Mouse (Mus musculus) hindbrain, postnatal 0 days (tissue): ENCODE data around the gene Phlpp1. TPM values are rescaled to one million over a fixed set of nuclear protein-coding genes. Genes with fewer than 3 reads are reported as not detected.

Experiments used
- ATAC-seq: fragments of 200-750 bp; cut with Nextera tagmentation; 2 replicates; pipeline ENCODE4 v1.8.0; 2017; ENCODE audit warnings: mild to moderate bottlenecking, moderate TSS enrichment, moderate library complexity
- DNase-seq: peaks from one replicate; pipeline ENCODE4 v3.0.0-alpha.2; 2015; ENCODE audit warnings: low spot score
- H3K27ac ChIP-seq: fragments of 300-500 bp; sonication (generic); 2 replicates; pipeline ENCODE4 v1.5.1; 2014; ENCODE audit warnings: mild to moderate bottlenecking
- H3K27me3 ChIP-seq: fragments of 300-500 bp; sonication (generic); 2 replicates; pipeline ENCODE4 v1.6.1; 2014; ENCODE audit warnings: low read length, mixed read lengths; ENCODE audit not compliant: insufficient read depth
- H3K36me3 ChIP-seq: fragments of 300-500 bp; sonication (generic); 2 replicates; pipeline ENCODE4 v1.6.1; 2014; ENCODE audit warnings: low read length, mixed read lengths; ENCODE audit not compliant: insufficient read depth
- H3K4me1 ChIP-seq: fragments of 300-500 bp; sonication (generic); 2 replicates; pipeline ENCODE4 v1.6.1; 2014; ENCODE audit warnings: antibody characterized with exemption, low read length, mixed read lengths; ENCODE audit not compliant: insufficient read depth
- H3K4me2 ChIP-seq: fragments of 300-500 bp; sonication (generic); 2 replicates; pipeline ENCODE4 v1.6.1; 2014; ENCODE audit warnings: low read depth, mild to moderate bottlenecking, low read length, moderate library complexity, mixed read lengths
- H3K4me3 ChIP-seq: fragments of 300-500 bp; sonication (generic); 2 replicates; pipeline ENCODE4 v1.5.1; 2014; ENCODE audit warnings: low read length
- H3K9ac ChIP-seq: fragments of 300-500 bp; sonication (generic); replicated peaks from 2 replicates; pipeline ENCODE4 v1.6.1; 2014; ENCODE audit warnings: mild to moderate bottlenecking, low read length, moderate library complexity, mixed read lengths
- H3K9me3 ChIP-seq: fragments of 300-500 bp; sonication (generic); 2 replicates; pipeline ENCODE4 v1.6.1; 2016; ENCODE audit warnings: low read length, mixed read lengths
- CTCF ChIP-seq: IDR thresholded peaks from 2 replicates; pipeline ENCODE4 v1.5.1; 2016; ENCODE audit warnings: antibody characterized with exemption, control low read depth, low read depth
- WGBS: fragments of 180-500 bp; shearing (Covaris S2); extraction: QIAGEN DNeasy Blood & Tissue Kit; methylation state at CpG from one replicate; pipeline ENCODE4 v1.1.7; 2014; 5-methylcytosine and 5-hydroxymethylcytosine counted together
- polyA plus RNA-seq: library from polyadenylated mRNA; unstranded; fragments of >200 nt; fragmentation: Nextera tagmentation; extraction: Ambion mirVana; gene quantifications from 2 replicates; pipeline ENCODE4 v1.2.1, GENCODE M21; 2015
- total RNA-seq: library from RNA; depleted of rRNA; stranded (reverse); fragments of >200 nt; gene quantifications from 2 replicates; pipeline ENCODE4 v1.2.3, GENCODE M21; 2014

Phlpp1 gene
- total and polyA plus RNA-seq, 2 experiments from 2014 or later: 6.0 to 38.0 TPM

DNA sequence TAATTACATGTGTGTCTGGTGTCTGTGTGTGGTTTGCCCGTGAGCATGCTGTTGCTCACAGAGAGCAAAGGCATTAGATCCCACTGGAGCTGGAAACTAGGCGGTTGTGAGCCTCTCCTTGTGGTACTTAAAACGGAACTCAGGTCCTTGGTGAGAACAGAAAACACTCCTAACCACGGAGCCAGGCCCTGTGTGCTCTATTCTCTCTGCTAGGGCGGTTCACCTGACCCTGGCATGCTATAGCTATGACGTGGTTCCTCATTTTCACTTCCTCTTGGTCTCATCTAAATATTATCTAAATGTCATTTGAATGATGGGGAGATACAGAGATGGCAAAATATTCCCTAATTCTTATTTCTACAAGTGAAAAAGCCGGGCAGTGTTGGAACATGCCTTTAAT, 9.0 kb upstream of the Phlpp1 start:
- no peaks in the 10 kb centered on the region for H3K4me1 ChIP-seq
- TF ChIP-seq CTCF: no peak
- no peaks in the 10 kb centered on the region for H3K9me3 ChIP-seq
- no peak overlapping the region for H3K4me3 ChIP-seq
- H3K27ac ChIP-seq: no peak overlapping the region
- no peak overlapping the region for H3K4me2 ChIP-seq
- no peaks in the 10 kb centered on the region for H3K27me3 ChIP-seq
- no peak for DNase-seq
- H3K9ac ChIP-seq: no peak overlapping the region
- 83% methylated on average over 7 of the region's 7 CpGs for WGBS
- no peaks in the 10 kb centered on the region for H3K36me3 ChIP-seq
- ATAC-seq: no peak

DNA sequence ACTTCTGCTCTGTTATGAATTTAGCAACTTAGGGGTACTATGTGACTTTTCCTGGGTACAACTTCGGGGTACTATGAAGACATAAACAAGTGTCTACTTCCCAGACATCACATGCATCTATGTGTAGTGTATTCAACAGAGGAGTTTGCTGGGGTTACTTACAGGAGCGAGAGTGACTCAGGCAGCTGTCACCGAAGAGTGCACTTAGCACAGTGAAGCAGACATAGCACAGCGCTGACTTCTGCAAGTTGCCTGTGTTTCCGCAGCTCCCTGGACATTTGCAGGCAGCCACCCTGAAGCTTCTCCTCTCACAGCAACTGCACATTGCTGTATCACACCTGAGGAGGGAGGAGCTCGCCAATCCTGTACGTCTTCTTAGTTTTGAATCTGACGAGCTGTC, 8.2 kb upstream of the Phlpp1 start:
- H3K36me3 ChIP-seq: no peaks in the 10 kb centered on the region
- no peak for TF ChIP-seq CTCF
- no peaks in the 10 kb centered on the region for H3K9me3 ChIP-seq
- no peak overlapping the region for H3K9ac ChIP-seq
- DNase-seq (no peak), ATAC-seq (no peak)
- H3K4me3 ChIP-seq: no peak overlapping the region
- H3K27me3 ChIP-seq: no peaks in the 10 kb centered on the region
- H3K4me2 ChIP-seq: no peak overlapping the region
- 91% methylated on average over 8 of the region's 8 CpGs for WGBS
- H3K4me1 ChIP-seq: no peaks in the 10 kb centered on the region
- H3K27ac ChIP-seq: no peak overlapping the region

DNA sequence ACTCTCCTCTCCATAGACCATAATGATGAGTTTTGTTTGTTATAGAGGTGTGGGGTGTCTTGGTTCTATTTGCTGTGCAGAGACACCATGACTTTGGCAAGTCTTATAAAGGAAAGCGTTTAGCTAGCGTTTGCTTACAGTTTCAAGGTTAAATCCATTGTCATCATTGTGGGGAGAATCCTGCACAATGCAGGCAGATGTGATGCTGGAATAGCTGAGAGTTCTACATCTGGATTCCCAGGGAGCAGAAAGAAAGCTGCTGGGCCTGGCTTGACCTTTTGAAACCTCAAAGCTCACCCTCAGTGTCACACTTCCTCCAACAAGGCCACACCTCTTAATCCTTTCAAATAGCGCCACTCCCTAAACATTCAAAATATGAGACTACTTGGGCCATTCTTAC, 7.4 kb upstream of the Phlpp1 start:
- Histone ChIP-seq H3K9ac (no peak overlapping the region), H3K9me3 (no peaks in the 10 kb centered on the region), H3K36me3 (no peaks in the 10 kb centered on the region), H3K27me3 (no peaks in the 10 kb centered on the region), H3K27ac (no peak overlapping the region), H3K4me1 (no peaks in the 10 kb centered on the region), H3K4me2 (no peak overlapping the region), H3K4me3 (no peak overlapping the region)
- DNase-seq (no peak), ATAC-seq (no peak)
- TF ChIP-seq CTCF: no peak
- 89% methylated on average over 3 of the region's 3 CpGs for WGBS

DNA sequence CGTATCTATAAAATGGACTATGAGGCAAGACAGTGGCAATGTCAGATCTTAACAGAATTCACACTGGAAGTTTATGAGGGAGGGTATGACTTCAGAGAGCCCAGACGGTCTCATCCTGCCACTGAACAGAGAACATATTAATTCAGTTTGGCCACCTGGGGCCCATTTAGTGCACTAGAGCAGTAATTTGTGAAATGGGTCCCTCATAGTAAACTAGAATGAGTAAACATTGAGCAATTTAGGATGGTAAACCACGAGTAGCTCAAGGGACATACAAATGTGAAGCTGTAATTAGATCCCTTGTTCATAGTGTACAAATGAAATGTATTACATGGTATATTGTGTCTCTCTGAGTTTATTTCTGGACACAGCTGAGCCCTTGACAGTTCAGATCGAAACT, 3.6 kb upstream of the Phlpp1 start:
- peak; percentile 59 for DNase-seq
- Histone ChIP-seq H3K27ac (no peak overlapping the region), H3K27me3 (no peaks in the 10 kb centered on the region), H3K9ac (no peak overlapping the region), H3K36me3 (no peaks in the 10 kb centered on the region), H3K4me3 (no peak overlapping the region), H3K9me3 (no peaks in the 10 kb centered on the region), H3K4me2 (no peak overlapping the region), H3K4me1 (no peaks in the 10 kb centered on the region)
- 42% methylated on average over 4 of the region's 4 CpGs for WGBS
- TF ChIP-seq CTCF: no peak
- ATAC-seq: no peak

DNA sequence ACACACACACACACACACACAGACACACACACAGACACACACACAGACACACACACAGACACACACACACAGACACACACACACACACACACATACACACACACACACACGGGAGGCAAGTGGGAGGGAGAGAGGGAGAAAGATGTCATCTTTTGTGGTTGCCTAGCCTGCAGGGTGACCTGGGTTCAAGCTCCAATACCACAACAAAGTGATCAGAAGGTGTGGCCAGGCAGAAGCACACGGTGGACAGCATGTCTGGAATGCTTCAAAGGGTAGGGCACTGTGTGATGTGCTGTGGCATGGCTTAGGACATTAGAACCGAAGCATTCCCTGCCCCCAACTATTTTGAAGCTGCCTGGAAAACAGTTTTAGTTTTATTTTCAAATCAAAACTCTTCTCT, 2.8 kb upstream of the Phlpp1 start:
- WGBS: 38% methylated on average over 3 of the region's 3 CpGs
- H3K9me3 ChIP-seq: no peaks in the 10 kb centered on the region
- H3K4me1 ChIP-seq: 0 out of 2 replicates have a peak, but pooled peaks cover under 1% of the 10 kb centered on the region
- H3K4me3 ChIP-seq: no peak overlapping the region
- no peak overlapping the region for H3K4me2 ChIP-seq
- TF ChIP-seq CTCF: no peak
- DNase-seq (no peak), ATAC-seq (no peak)
- no peak overlapping the region for H3K27ac ChIP-seq
- H3K36me3 ChIP-seq: no peaks in the 10 kb centered on the region
- no peak overlapping the region for H3K9ac ChIP-seq
- H3K27me3 ChIP-seq: no peaks in the 10 kb centered on the region

DNA sequence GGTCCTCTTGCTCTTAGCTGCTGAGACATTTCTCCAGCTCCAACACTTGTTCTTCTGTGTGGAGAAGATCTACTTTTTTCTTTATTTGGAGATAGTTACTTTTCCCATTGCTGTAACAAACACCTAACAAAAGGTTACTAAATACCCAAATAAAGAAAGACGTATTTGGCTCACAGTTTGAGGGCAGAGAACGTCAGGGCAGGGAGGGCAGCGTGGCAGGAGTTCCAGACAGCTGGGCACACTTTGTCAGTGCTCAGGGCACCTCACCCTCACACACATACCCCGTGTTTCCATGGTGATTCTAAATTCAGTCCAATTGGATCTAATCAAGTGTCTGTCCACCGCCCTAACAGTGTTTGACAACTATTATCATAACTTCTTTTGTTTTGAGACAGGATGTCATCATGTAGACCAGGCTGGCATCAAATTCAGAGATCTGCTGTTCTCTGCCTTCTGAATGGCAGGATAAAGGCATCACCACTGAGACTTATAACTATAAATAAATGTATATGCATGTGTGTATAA, 1.7 kb upstream of the Phlpp1 start:
- no peak for ATAC-seq
- no peak for DNase-seq
- no peaks in the 10 kb centered on the region for H3K27me3 ChIP-seq
- 0 out of 2 replicates have a peak, but pooled peaks cover 4% of the 10 kb centered on the region for H3K4me1 ChIP-seq
- H3K27ac ChIP-seq: no peak overlapping the region
- WGBS: 44% methylated on average over 5 of the region's 5 CpGs
- H3K4me2 ChIP-seq: no peak overlapping the region
- TF ChIP-seq CTCF: no peak
- H3K4me3 ChIP-seq: no peak overlapping the region
- no peaks in the 10 kb centered on the region for H3K9me3 ChIP-seq
- H3K36me3 ChIP-seq: no peaks in the 10 kb centered on the region
- no peak overlapping the region for H3K9ac ChIP-seq

DNA sequence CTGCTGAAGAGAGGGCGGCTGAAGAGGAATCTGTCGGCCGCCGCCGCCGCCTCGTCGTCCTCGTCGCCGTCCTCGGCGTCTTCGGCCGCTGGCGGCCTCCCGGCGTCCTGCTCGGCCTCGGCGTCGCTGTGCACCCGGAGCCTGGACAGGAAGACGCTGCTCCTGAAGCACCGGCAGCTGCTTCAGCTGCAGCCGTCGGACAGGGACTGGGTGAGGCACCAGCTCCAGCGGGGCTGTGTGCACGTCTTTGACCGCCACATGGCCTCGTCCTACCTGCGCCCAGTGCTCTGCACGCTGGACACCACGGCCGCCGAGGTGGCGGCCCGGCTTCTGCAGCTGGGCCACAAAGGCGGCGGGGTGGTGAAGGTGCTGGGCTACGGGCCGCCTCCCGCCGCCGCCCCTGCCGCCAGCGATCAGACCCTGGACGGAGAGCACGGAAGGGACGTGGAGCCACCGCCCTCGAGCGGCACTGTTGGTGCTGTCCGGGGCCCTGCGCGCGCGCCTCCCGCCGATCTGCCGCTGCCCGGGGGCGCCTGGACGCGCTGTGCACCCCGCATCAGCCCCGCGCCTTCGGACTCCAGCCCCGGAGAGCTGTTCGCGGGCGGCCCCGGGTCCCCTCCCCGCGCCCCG, 864 bp downstream of the Phlpp1 start:
- WGBS: 0% methylated on average over 72 of the region's 77 CpGs
- DNase-seq (peak; percentile 60), ATAC-seq (peak; percentile 9; the same call in 1 of the 2 replicates)
- no peaks in the 10 kb centered on the region for H3K36me3 ChIP-seq
- peak overlapping the region; percentile 98 for H3K9ac ChIP-seq
- H3K27me3 ChIP-seq: no peaks in the 10 kb centered on the region
- H3K4me3 ChIP-seq: peak overlapping the region; percentile 95
- no peak for TF ChIP-seq CTCF
- peak overlapping the region; percentile 90 for H3K4me2 ChIP-seq
- peak overlapping the region; percentile 97 for H3K27ac ChIP-seq
- no peaks in the 10 kb centered on the region for H3K9me3 ChIP-seq
- peaks cover 8% of the 10 kb centered on the region; the same call in 1 of the 2 replicates for H3K4me1 ChIP-seq
